Mouse (Mus musculus) intestine, embryonic 16.5 days (tissue): ENCODE results near the gene Creb3l2. TPM values are rescaled to one million over a fixed set of nuclear protein-coding genes. Genes with fewer than 3 reads are reported as not detected.

Experiments
- ATAC-seq: fragments of 200-750 bp; cut with Nextera tagmentation; 2 replicates; pipeline ENCODE4 v1.8.0; 2017; ENCODE audit warnings: moderate TSS enrichment, moderate library complexity
- H3K27ac ChIP-seq: fragments of 300-500 bp; sonication (generic); 2 replicates; pipeline ENCODE4 v1.5.1; 2014; ENCODE audit warnings: mild to moderate bottlenecking, low read length
- H3K27me3 ChIP-seq: fragments of 300-500 bp; sonication (generic); replicated peaks from 2 replicates; pipeline ENCODE4 v1.6.1; 2014; ENCODE audit warnings: low read length, control low read depth, mixed read lengths; ENCODE audit not compliant: control insufficient read depth, insufficient read depth
- H3K36me3 ChIP-seq: fragments of 300-500 bp; sonication (generic); 2 replicates; pipeline ENCODE4 v1.6.1; 2014; ENCODE audit warnings: low read length, control low read depth; ENCODE audit not compliant: control insufficient read depth, insufficient read depth
- H3K4me1 ChIP-seq: fragments of 300-500 bp; sonication (generic); 2 replicates; pipeline ENCODE4 v1.6.1; 2014; ENCODE audit warnings: low read length, control low read depth, mixed read lengths; ENCODE audit not compliant: control insufficient read depth, insufficient read depth
- H3K4me2 ChIP-seq: fragments of 300-500 bp; sonication (generic); 2 replicates; pipeline ENCODE4 v1.6.1; 2014; ENCODE audit warnings: low read depth, low read length, control low read depth
- H3K4me3 ChIP-seq: fragments of 300-500 bp; sonication (generic); 2 replicates; pipeline ENCODE4 v1.5.1; 2014; ENCODE audit warnings: mild to moderate bottlenecking, low read length
- H3K9ac ChIP-seq: fragments of 300-500 bp; sonication (generic); 2 replicates; pipeline ENCODE4 v1.6.1; 2014; ENCODE audit warnings: low read depth, low read length
- H3K9me3 ChIP-seq: fragments of 300-500 bp; sonication (generic); 2 replicates; pipeline ENCODE4 v1.6.1; 2016; ENCODE audit warnings: low read length, control low read depth; ENCODE audit not compliant: control insufficient read depth
- WGBS: fragments of 180-500 bp; shearing (Covaris S2); extraction: QIAGEN DNeasy Blood & Tissue Kit; methylation state at CpG from one replicate; pipeline ENCODE4 v1.1.7; 2014; 5-methylcytosine and 5-hydroxymethylcytosine counted together
- polyA plus RNA-seq: library from polyadenylated mRNA; unstranded; fragments of >200 nt; fragmentation: Nextera tagmentation; extraction: Ambion mirVana; gene quantifications from 2 replicates; pipeline ENCODE4 v1.2.1, GENCODE M21; 2015

The Creb3l2 gene
- polyA plus RNA-seq, 1 experiment from 2014 or later = 13.4 TPM

- Histone ChIP-seq H3K36me3 (no peaks in the 10 kb centered on the region), H3K4me3 (no peak overlapping the region), H3K9ac (no peak overlapping the region), H3K9me3 (no peaks in the 10 kb centered on the region), H3K27ac (no peak overlapping the region), H3K4me1 (no peaks in the 10 kb centered on the region), H3K27me3 (no peaks in the 10 kb centered on the region), H3K4me2 (no peak overlapping the region)
- ATAC-seq = no peak
- 93% methylated on average over 1 of the region's 1 CpGs for WGBS
Observed at GRCm38 (mm10) chr6:37291171-37291570, 150.8 kb downstream of the Creb3l2 start.

- 96% methylated on average over 3 of the region's 3 CpGs for WGBS
Observed at GRCm38 (mm10) chr6:37290691-37291090, 151.3 kb downstream of the Creb3l2 start.

GRCm38 (mm10) chr6:37286134-37286533 is 155.8 kb downstream of the Creb3l2 start:
- H3K4me3 ChIP-seq = no peak overlapping the region
- H3K36me3 ChIP-seq = no peaks in the 10 kb centered on the region
- H3K4me1 ChIP-seq = no peaks in the 10 kb centered on the region
- no peak overlapping the region for H3K9ac ChIP-seq
- H3K27me3 ChIP-seq = no peaks in the 10 kb centered on the region
- H3K9me3 ChIP-seq = no peaks in the 10 kb centered on the region
- no peak for ATAC-seq
- no peak overlapping the region for H3K4me2 ChIP-seq
- 89% methylated on average over 4 of the region's 4 CpGs for WGBS
- no peak overlapping the region for H3K27ac ChIP-seq

More at GRCm38 (mm10) chr6:37290691-37291090, 151.3 kb downstream of the Creb3l2 start:
- Histone ChIP-seq H3K36me3 (no peaks in the 10 kb centered on the region), H3K9me3 (no peaks in the 10 kb centered on the region), H3K4me2 (no peak overlapping the region), H3K4me1 (no peaks in the 10 kb centered on the region), H3K27ac (no peak overlapping the region), H3K27me3 (no peaks in the 10 kb centered on the region), H3K4me3 (no peak overlapping the region), H3K9ac (no peak overlapping the region)
- ATAC-seq = no peak

- Histone ChIP-seq H3K9me3 (no peaks in the 10 kb centered on the region), H3K4me3 (no peak overlapping the region), H3K36me3 (no peaks in the 10 kb centered on the region), H3K27ac (no peak overlapping the region), H3K27me3 (no peaks in the 10 kb centered on the region), H3K4me1 (no peaks in the 10 kb centered on the region), H3K4me2 (no peak overlapping the region), H3K9ac (no peak overlapping the region)
- ATAC-seq = no peak
- WGBS = 93% methylated on average over 9 of the region's 9 CpGs
Observed at GRCm38 (mm10) chr6:37284879-37285278, 157.1 kb downstream of the Creb3l2 start.

GRCm38 (mm10) chr6:37283336-37283735 is 158.6 kb downstream of the Creb3l2 start:
- no peak overlapping the region for H3K27ac ChIP-seq
- H3K9me3 ChIP-seq = no peaks in the 10 kb centered on the region
- H3K4me2 ChIP-seq = no peak overlapping the region
- no peak overlapping the region for H3K9ac ChIP-seq
- H3K27me3 ChIP-seq = no peaks in the 10 kb centered on the region
- no peak overlapping the region for H3K4me3 ChIP-seq
- 51% methylated on average over 2 of the region's 2 CpGs for WGBS
- no peaks in the 10 kb centered on the region for H3K36me3 ChIP-seq
- H3K4me1 ChIP-seq = no peaks in the 10 kb centered on the region
- no peak for ATAC-seq

GRCm38 (mm10) chr6:37282659-37283058 is 159.3 kb downstream of the Creb3l2 start:
- Histone ChIP-seq H3K27me3 (no peaks in the 10 kb centered on the region), H3K4me1 (no peaks in the 10 kb centered on the region), H3K9me3 (no peaks in the 10 kb centered on the region), H3K36me3 (no peaks in the 10 kb centered on the region), H3K4me3 (no peak overlapping the region), H3K27ac (no peak overlapping the region), H3K9ac (no peak overlapping the region), H3K4me2 (no peak overlapping the region)
- 39% methylated on average over 1 of the region's 1 CpGs for WGBS
- no peak for ATAC-seq

Other genes with a start within 250 kb of the Creb3l2 start
- 0.37 and 0.38 TPM in 2 replicates for gene Dgki, start 142.0 kb downstream of the Creb3l2 start, polyA plus RNA-seq
- 0.45 and 0.54 TPM in 2 replicates for gene Akr1d1, start 88.0 kb upstream of the Creb3l2 start, polyA plus RNA-seq